28 mouse cellular contexts compared by ENCODE assay signal in the genomic region with DNA sequence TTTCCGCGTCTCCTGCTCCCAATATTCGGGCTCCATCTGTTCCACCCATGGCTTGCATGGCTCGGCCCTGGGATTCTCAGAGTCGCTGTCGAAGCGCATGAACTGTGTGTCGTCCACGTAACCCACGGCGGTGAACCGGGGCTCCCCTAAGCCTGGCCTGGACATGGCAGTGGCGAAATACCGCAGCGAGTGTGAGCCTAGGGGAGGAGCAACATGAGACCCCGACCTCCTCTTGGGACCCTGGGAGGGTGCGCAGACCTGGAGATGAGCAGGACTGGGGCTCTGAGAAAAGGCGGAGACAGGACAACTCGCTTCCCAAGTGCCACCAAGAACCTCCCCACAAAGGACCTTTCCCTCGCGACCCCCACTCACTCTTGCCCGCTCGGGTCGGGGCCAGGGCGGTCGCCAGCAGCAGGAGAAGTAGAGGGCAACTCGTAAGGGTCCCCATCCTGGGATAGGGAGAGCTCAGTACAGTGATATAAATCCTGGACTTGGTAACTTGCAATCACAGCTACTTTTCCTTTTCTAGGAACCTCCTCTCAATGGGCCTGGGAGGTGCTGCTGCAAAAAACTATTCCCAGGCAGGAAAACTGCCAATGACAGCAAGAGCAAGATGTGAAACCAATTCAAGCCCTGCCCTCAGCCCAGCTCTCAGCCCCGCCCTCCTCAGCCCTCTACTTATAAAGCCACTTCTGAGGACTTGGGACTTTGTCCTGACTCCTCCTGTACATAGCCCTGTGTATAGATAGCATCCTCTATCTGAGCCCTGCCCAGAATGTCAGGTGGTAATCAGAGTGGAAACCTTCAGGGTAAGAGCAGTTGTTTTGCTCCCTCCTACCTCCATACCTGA. TPM values are rescaled to one million over a fixed set of nuclear protein-coding genes. Genes with fewer than 3 reads are reported as not detected.
DNase-seq lines count a peak whose midpoint lies in the region; ATAC-seq lines count a peak whose summit lies in the region.
"Not testable (repeated sequence)": the region's sequence is repeated elsewhere in the genome, so short reads cannot be mapped to it uniquely, and the experiment has no call there.
"Had no signal": no experiment of that assay in that cellular context is flagged by ENCODE, and none has a peak within 500 bp of the region (broad histone marks: within the 10 kb centered on the region; RNA-seq: fewer than 3 reads in every experiment).

TSS of gene Gm7030 (minus strand) at position 458 of the 850 bp plus-strand sequence.

- H3K4me1 ChIP-seq in brown adipose tissue, adult 24 weeks (ENCODE audit: control insufficient read depth, insufficient read depth, insufficient read length, low read length); intestine, embryonic 14.5 days (replicated peaks; ENCODE audit: control insufficient read depth, insufficient read depth, low read length); lung, embryonic 15.5 days; stomach, embryonic 16.5 days (ENCODE audit: control insufficient read depth, insufficient read depth, low read length): not testable (repeated sequence)

- peak; percentile 0 for DNase-seq in A20 (ENCODE audit: low read depth, low spot score)
- peak; percentile 48 for DNase-seq in intestine, embryonic 14.5 days (ENCODE audit: low spot score)
- DNase-seq in kidney, adult 18-20 months, result peak; percentile 42
- DNase-seq in kidney, postnatal 14 days, result peak; percentile 40
- DNase-seq in lung, postnatal 25 days (ENCODE audit: low spot score), result peak; percentile 41

- H3K27ac ChIP-seq in brown adipose tissue, adult 24 weeks (replicated peaks; ENCODE audit: low read depth, low read length); intestine, embryonic 14.5 days (ENCODE audit: low read depth); lung, embryonic 15.5 days; stomach, embryonic 16.5 days (ENCODE audit: low read length): not testable (repeated sequence)

- H3K36me3 ChIP-seq in intestine, embryonic 14.5 days (ENCODE audit: control insufficient read depth, insufficient read depth, low read length); lung, embryonic 15.5 days; stomach, embryonic 16.5 days (ENCODE audit: control insufficient read depth, insufficient read depth, low read length): not testable (repeated sequence)

- not testable (repeated sequence) for H3K9me3 ChIP-seq in intestine, embryonic 14.5 days (ENCODE audit: control insufficient read depth, low read length); lung, embryonic 15.5 days; stomach, embryonic 16.5 days (replicated peaks; ENCODE audit: control insufficient read depth, low read length)

- ATAC-seq in intestine, embryonic 14.5 days (replicated peaks; ENCODE audit: low FRiP score, low TSS enrichment, low read depth), result peak; percentile 93
- peak; percentile 66; the same call in 1 of the 2 replicates for ATAC-seq in lung, embryonic 15.5 days (ENCODE audit: borderline replicate concordance, extremely low read depth, low FRiP score, low TSS enrichment)
- ATAC-seq in stomach, embryonic 16.5 days (ENCODE audit: insufficient read depth, low FRiP score), result peak; percentile 82; the same call in 1 of the 2 replicates

- not testable (repeated sequence) for H3K9ac ChIP-seq in intestine, embryonic 14.5 days (ENCODE audit: low read length); lung, embryonic 15.5 days; stomach, embryonic 16.5 days (ENCODE audit: low read length)

- H3K4me3 ChIP-seq in brown adipose tissue, adult 24 weeks (ENCODE audit: insufficient read depth, low read depth, low read length), result peak within 1 kb of the TSS; percentile 10; the same call in 1 of the 2 replicates
- H3K4me3 ChIP-seq in intestine, embryonic 14.5 days (ENCODE audit: low read depth, low read length); lung, embryonic 15.5 days; stomach, embryonic 16.5 days (replicated peaks; ENCODE audit: low read length): not testable (repeated sequence)

- H3K27me3 ChIP-seq in intestine, embryonic 14.5 days (replicated peaks; ENCODE audit: control insufficient read depth, insufficient read depth, low read length); lung, embryonic 15.5 days; stomach, embryonic 16.5 days (ENCODE audit: control insufficient read depth, insufficient read depth, low read length): not testable (repeated sequence)

- 17% methylated on average over 24 of the region's 28 CpGs for WGBS in intestine, embryonic 14.5 days
- 23% methylated on average over 25 of the region's 28 CpGs for WGBS in lung, embryonic 15.5 days
- WGBS in stomach, embryonic 16.5 days, result 12% methylated on average over 24 of the region's 28 CpGs

- H3K4me2 ChIP-seq in intestine, embryonic 14.5 days (ENCODE audit: low read length); stomach, embryonic 16.5 days (ENCODE audit: low read depth, low read length): not testable (repeated sequence)
- peak within 1 kb of the TSS; percentile 38 for H3K4me2 ChIP-seq in lung, embryonic 15.5 days

RNA-seq across cellular contexts. Expression of gene Gm7030, which starts in this region (rescaled TPM):
- polyA plus RNA-seq in brown adipose tissue, adult 24 weeks (2012; ENCODE audit: insufficient read depth, insufficient read length, missing spikeins), result not detected in 2 replicates
- polyA plus RNA-seq in intestine, embryonic 14.5 days (2014; fragmentation: Nextera tagmentation; extraction: Ambion mirVana), result not detected in 2 replicates
- polyA plus RNA-seq in lung, embryonic 15.5 days (2015; fragmentation: Nextera tagmentation; extraction: Ambion mirVana), result 0.19 TPM in 1 of 2 replicates, not detected in the other
- 0.34 TPM in 1 of 2 replicates, not detected in the other for polyA plus RNA-seq in stomach, embryonic 16.5 days (2015; fragmentation: Nextera tagmentation; extraction: Ambion mirVana)
- polyA plus RNA-seq: activated CD4-positive, CD25-positive, alpha-beta regulatory T cell, adult 4 months; adrenal gland, adult 2 months; brain, embryonic 14.5 days; cerebellum, adult 2 months; cortical plate, adult 2 months; embryonic facial prominence, embryonic 14.5 days; forebrain, embryonic 12.5 days; forebrain, postnatal 0 days; heart, embryonic 10.5 days; heart, embryonic 15.5 days; hindbrain, embryonic 11.5 days; hindbrain, embryonic 16.5 days; kidney, embryonic 14.5 days; limb, embryonic 14.5 days; liver, embryonic 12.5 days; liver, postnatal 0 days; midbrain, embryonic 10.5 days; midbrain, embryonic 15.5 days; neural tube, embryonic 15.5 days; testis, adult 2 months had no signal

Comparison
In these comparisons a context has a peak if more than half of its experiments do, and no peak if none do; other contexts are left out.
1. Peak in DNase-seq and ATAC-seq in intestine, embryonic 14.5 days; RNA of the gene not detected or under 1 TPM.
2. Peak in ATAC-seq and H3K4me2 ChIP-seq in lung, embryonic 15.5 days; RNA of the gene not detected or under 1 TPM.
3. Peak in ATAC-seq in stomach, embryonic 16.5 days; RNA of the gene not detected or under 1 TPM.